Mouse (Mus musculus) thymus, adult 2 months (tissue): Measurements from ENCODE around the gene Mogs.

Source experiments
- CTCF ChIP-seq: fragments of 200-500 bp; IDR thresholded peaks from 2 replicates; pipeline ENCODE4 v1.5.1; 2012; ENCODE audit warnings: mild to moderate bottlenecking, control low read depth, low read length, moderate library complexity, borderline replicate concordance; ENCODE audit not compliant: control insufficient read depth, poor library complexity, insufficient read depth; ENCODE audit errors: extremely low read depth
- POLR2A ChIP-seq: fragments of 200-500 bp; IDR thresholded peaks from 2 replicates; pipeline ENCODE4 v1.6.1; 2012; ENCODE audit warnings: mild to moderate bottlenecking, low read length, control low read depth, moderate library complexity; ENCODE audit not compliant: control insufficient read depth, poor library complexity, insufficient read depth; ENCODE audit errors: extremely low read depth

- no peak for TF ChIP-seq CTCF
- TF ChIP-seq POLR2A, result no peak
Measured at GRCm38 (mm10) chr6:83161442-83161841, 46.1 kb downstream of the Mogs start.
